Mouse (Mus musculus) stomach, embryonic 14.5 days (tissue): Measurements from ENCODE around the gene Fam117a. TPM values are rescaled to one million over a fixed set of nuclear protein-coding genes. Genes with fewer than 3 reads are reported as not detected.

Experiments
- polyA plus RNA-seq: library from polyadenylated mRNA; unstranded; fragments of >200 nt; fragmentation: Nextera tagmentation; extraction: Ambion mirVana; gene quantifications from 2 replicates; pipeline ENCODE4 v1.2.1, GENCODE M21; 2014

Gene Fam117a
- polyA plus RNA-seq, 1 experiment from 2014 or later = 15.7 TPM

Other genes with a start within 250 kb of the Fam117a start
- 3.1 and 4.5 TPM in 2 replicates for gene Dlx3, start 216.9 kb upstream of the Fam117a start, polyA plus RNA-seq
- 0.46 and 0.52 TPM in 2 replicates for gene Dlx4, start 190.8 kb upstream of the Fam117a start, polyA plus RNA-seq
- gene Tac4, start 75.5 kb upstream of the Fam117a start, polyA plus RNA-seq = 0.48 TPM in 1 of 2 replicates, not detected in the other
- 60.8 and 63.1 TPM in 2 replicates for gene Kat7, start 26.8 kb upstream of the Fam117a start, polyA plus RNA-seq
- gene Slc35b1, start 47.7 kb downstream of the Fam117a start, polyA plus RNA-seq = 91.0 and 98.1 TPM in 2 replicates
- gene Spop, start 77.1 kb downstream of the Fam117a start, polyA plus RNA-seq = 105 and 111 TPM in 2 replicates
- gene Nxph3, start 177.6 kb downstream of the Fam117a start, polyA plus RNA-seq = 0.86 and 1.1 TPM in 2 replicates